Mouse (Mus musculus) midbrain, postnatal 0 days (tissue): ENCODE results near the gene Nxpe3. TPM values are rescaled to one million over a fixed set of nuclear protein-coding genes. Genes with fewer than 3 reads are reported as not detected.
A peak's percentile ranks its signal among the peaks of the same experiment; 100 is the strongest.

Experiments
- ATAC-seq: fragments of 200-750 bp; cut with Nextera tagmentation; 2 replicates; pipeline ENCODE4 v1.8.0; 2017; ENCODE audit warnings: moderate number of reproducible peaks, mild to moderate bottlenecking, moderate TSS enrichment, moderate library complexity; ENCODE audit not compliant: low FRiP score
- DNase-seq: peaks from one replicate; pipeline ENCODE4 v3.0.0-alpha.2; 2015; ENCODE audit warnings: low spot score
- H3K27ac ChIP-seq: fragments of 300-500 bp; sonication (generic); 2 replicates; pipeline ENCODE4 v1.5.1; 2014; ENCODE audit warnings: low read depth, mild to moderate bottlenecking, low read length, mixed read lengths
- H3K27me3 ChIP-seq: fragments of 300-500 bp; sonication (generic); 2 replicates; pipeline ENCODE4 v1.6.1; 2014; ENCODE audit warnings: low read length, control low read depth, mixed read lengths; ENCODE audit not compliant: insufficient read depth
- H3K36me3 ChIP-seq: fragments of 300-500 bp; sonication (generic); 2 replicates; pipeline ENCODE4 v1.6.1; 2014; ENCODE audit warnings: low read length, control low read depth, mixed read lengths; ENCODE audit not compliant: insufficient read depth
- H3K4me1 ChIP-seq: fragments of 300-500 bp; sonication (generic); 2 replicates; pipeline ENCODE4 v1.6.1; 2014; ENCODE audit warnings: mild to moderate bottlenecking, control low read depth, antibody characterized with exemption, low read length, mixed read lengths; ENCODE audit not compliant: insufficient read depth
- H3K4me2 ChIP-seq: fragments of 300-500 bp; sonication (generic); 2 replicates; pipeline ENCODE4 v1.6.1; 2014; ENCODE audit warnings: low read depth, mild to moderate bottlenecking, low read length, mixed read lengths; ENCODE audit not compliant: poor library complexity, severe bottlenecking
- H3K4me3 ChIP-seq: fragments of 300-500 bp; sonication (generic); 2 replicates; pipeline ENCODE4 v1.5.1; 2014; ENCODE audit warnings: low read depth, mild to moderate bottlenecking, low read length, moderate library complexity
- H3K9ac ChIP-seq: fragments of 300-500 bp; sonication (generic); replicated peaks from 2 replicates; pipeline ENCODE4 v1.6.1; 2014; ENCODE audit warnings: mild to moderate bottlenecking, low read length, moderate library complexity, mixed read lengths; ENCODE audit not compliant: poor library complexity, severe bottlenecking
- H3K9me3 ChIP-seq: fragments of 300-500 bp; sonication (generic); 2 replicates; pipeline ENCODE4 v1.6.1; 2016; ENCODE audit warnings: low read length, control low read depth
- CTCF ChIP-seq: IDR thresholded peaks from 2 replicates; pipeline ENCODE4 v1.5.1; 2016; ENCODE audit warnings: antibody characterized with exemption, mild to moderate bottlenecking
- WGBS: fragments of 180-500 bp; shearing (Covaris S2); extraction: QIAGEN DNeasy Blood & Tissue Kit; methylation state at CpG from one replicate; pipeline ENCODE4 v1.1.7; 2014; 5-methylcytosine and 5-hydroxymethylcytosine counted together
- polyA plus RNA-seq: library from polyadenylated mRNA; unstranded; fragments of >200 nt; fragmentation: Nextera tagmentation; extraction: Ambion mirVana; gene quantifications from 2 replicates; pipeline ENCODE4 v1.2.1, GENCODE M21; 2015
- total RNA-seq: library from RNA; depleted of rRNA; stranded (reverse); fragments of >200 nt; gene quantifications from 2 replicates; pipeline ENCODE4 v1.2.3, GENCODE M21; 2014

Nxpe3 gene
- total and polyA plus RNA-seq, 2 experiments from 2014 or later: 1.1 to 2.0 TPM

- Histone ChIP-seq H3K4me1 (no peaks in the 10 kb centered on the region), H3K36me3 (peaks cover 21% of the 10 kb centered on the region), H3K27ac (no peak overlapping the region), H3K9me3 (0 out of 2 replicates have a peak, but pooled peaks cover 3% of the 10 kb centered on the region), H3K4me2 (peak overlapping the region; percentile 29), H3K9ac (no peak overlapping the region), H3K27me3 (no peaks in the 10 kb centered on the region), H3K4me3 (no peak overlapping the region)
- TF ChIP-seq CTCF: no peak
- no peak for ATAC-seq
- 66% methylated on average over 15 of the region's 15 CpGs for WGBS
- peak; percentile 15 for DNase-seq
Observed at GRCm38 (mm10) chr16:55819186-55819861, 75.8 kb downstream of the Nxpe3 start.

GRCm38 (mm10) chr16:55817717-55818515 is 77.2 kb downstream of the Nxpe3 start:
- DNase-seq (no peak), ATAC-seq (no peak)
- H3K4me1 ChIP-seq: no peaks in the 10 kb centered on the region
- no peak for TF ChIP-seq CTCF
- no peak overlapping the region for H3K9ac ChIP-seq
- H3K4me3 ChIP-seq: no peak overlapping the region
- 0 out of 2 replicates have a peak, but pooled peaks cover 3% of the 10 kb centered on the region for H3K9me3 ChIP-seq
- 96% methylated on average over 28 of the region's 28 CpGs for WGBS
- H3K4me2 ChIP-seq: no peak overlapping the region
- H3K27me3 ChIP-seq: no peaks in the 10 kb centered on the region
- peaks cover 29% of the 10 kb centered on the region for H3K36me3 ChIP-seq
- no peak overlapping the region for H3K27ac ChIP-seq

- Histone ChIP-seq H3K4me3 (no peak overlapping the region), H3K27ac (no peak overlapping the region), H3K4me2 (no peak overlapping the region), H3K36me3 (peaks cover 38% of the 10 kb centered on the region), H3K27me3 (no peaks in the 10 kb centered on the region), H3K4me1 (no peaks in the 10 kb centered on the region), H3K9ac (no peak overlapping the region), H3K9me3 (0 out of 2 replicates have a peak, but pooled peaks cover 3% of the 10 kb centered on the region)
- no peak for TF ChIP-seq CTCF
- ATAC-seq (no peak), DNase-seq (no peak)
- 96% methylated on average over 13 of the region's 13 CpGs for WGBS
Observed at GRCm38 (mm10) chr16:55816202-55816941, 78.7 kb downstream of the Nxpe3 start.

GRCm38 (mm10) chr16:55815466-55815865 is 79.6 kb downstream of the Nxpe3 start:
- DNase-seq (no peak), ATAC-seq (no peak)
- 84% methylated on average over 14 of the region's 14 CpGs for WGBS
- Histone ChIP-seq H3K9ac (no peak overlapping the region), H3K9me3 (0 out of 2 replicates have a peak, but pooled peaks cover 3% of the 10 kb centered on the region), H3K4me2 (no peak overlapping the region), H3K27me3 (no peaks in the 10 kb centered on the region), H3K27ac (no peak overlapping the region), H3K4me3 (no peak overlapping the region), H3K36me3 (peaks cover 41% of the 10 kb centered on the region), H3K4me1 (no peaks in the 10 kb centered on the region)
- no peak for TF ChIP-seq CTCF

GRCm38 (mm10) chr16:55814686-55815085 is 80.4 kb downstream of the Nxpe3 start:
- Histone ChIP-seq H3K4me1 (no peaks in the 10 kb centered on the region), H3K9me3 (0 out of 2 replicates have a peak, but pooled peaks cover 3% of the 10 kb centered on the region), H3K4me2 (no peak overlapping the region), H3K36me3 (peaks cover 41% of the 10 kb centered on the region), H3K4me3 (no peak overlapping the region), H3K9ac (no peak overlapping the region), H3K27me3 (no peaks in the 10 kb centered on the region), H3K27ac (no peak overlapping the region)
- WGBS: 97% methylated on average over 6 of the region's 6 CpGs
- no peak for TF ChIP-seq CTCF
- ATAC-seq: no peak
- no peak for DNase-seq
